Mouse (Mus musculus): ENCODE measurements around the gene Slc9b2. TPM values are rescaled to one million over a fixed set of nuclear protein-coding genes. Genes with fewer than 3 reads are reported as not detected.
A peak's percentile ranks its signal among the peaks of the same experiment; 100 is the strongest.

Slc9b2 gene
- 2.5 and 3.6 TPM in 2 replicates for polyA plus RNA-seq (2012; rRNA removed)

DNA sequence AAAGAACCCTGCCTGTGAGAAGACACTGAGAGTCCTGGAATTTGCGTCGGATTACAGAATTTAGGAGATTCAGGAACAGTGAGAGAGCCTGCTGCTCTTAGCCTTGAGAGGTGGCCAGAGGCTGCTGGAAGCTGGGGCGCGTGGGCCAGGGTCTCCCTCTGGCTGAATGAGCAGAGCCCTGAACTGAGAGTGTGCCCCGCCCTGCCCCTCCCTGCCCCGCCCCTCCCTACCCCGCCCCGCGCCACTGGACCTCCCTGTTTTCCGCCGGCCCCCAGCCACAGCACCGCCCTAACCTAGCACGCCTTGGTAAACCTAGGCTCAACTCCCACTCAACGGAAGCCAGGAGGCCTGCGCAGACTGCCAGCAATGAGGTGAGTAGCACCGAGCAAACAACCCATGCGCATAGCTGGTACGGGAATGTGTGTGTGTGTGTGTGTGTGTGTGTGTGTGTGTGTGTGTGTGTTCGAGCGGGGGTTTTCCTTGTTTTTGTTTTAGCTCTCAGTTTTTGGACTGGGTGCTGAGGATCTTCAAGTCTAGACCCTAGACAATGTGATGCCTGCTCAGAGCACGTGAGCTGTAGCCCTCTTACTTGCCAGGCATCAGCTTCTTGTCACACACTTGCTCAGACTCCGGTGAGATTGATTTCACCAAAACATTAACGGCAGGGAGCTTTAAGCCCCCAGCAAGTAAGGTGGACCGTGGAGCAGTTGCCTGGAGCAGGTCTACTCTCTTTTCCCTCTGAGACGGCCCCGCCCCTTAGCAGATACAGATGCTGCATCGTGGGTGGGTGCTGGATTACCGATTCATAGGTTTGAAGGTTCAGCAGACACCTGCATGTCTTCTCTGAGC is at the start of gene Slc9b2:
Gene Slc9b2 (plus strand): TSS at position 290 of the 849 bp plus-strand sequence.
- DNase-seq (ENCODE audit: extremely low spot score in 1 of 2, low spot score in 1 of 2), result no peak

DNA sequence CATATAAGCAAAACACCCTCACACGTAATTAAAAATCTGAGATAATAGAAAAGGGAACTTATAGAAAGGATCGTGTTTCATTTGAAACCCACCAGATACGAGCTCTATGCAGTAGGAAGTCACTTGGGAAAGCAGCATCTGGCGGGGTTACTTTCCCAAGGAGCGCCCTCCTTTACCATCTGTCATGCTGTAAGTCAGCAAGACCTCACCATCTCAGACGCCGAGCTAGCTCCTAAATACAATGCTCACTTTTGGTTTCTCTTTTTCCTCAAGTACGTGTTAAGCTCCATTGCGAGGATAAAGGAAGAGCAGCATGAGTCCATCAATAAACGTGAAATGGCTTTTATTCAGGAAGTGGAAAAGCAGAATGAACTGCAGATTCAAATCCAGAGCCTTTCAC is 48.6 kb upstream of the Slc9b2 start:
- DNase-seq (ENCODE audit: extremely low spot score in 1 of 2, low spot score in 1 of 2), result peak in 1 of 2 experiments; percentile 9

DNA sequence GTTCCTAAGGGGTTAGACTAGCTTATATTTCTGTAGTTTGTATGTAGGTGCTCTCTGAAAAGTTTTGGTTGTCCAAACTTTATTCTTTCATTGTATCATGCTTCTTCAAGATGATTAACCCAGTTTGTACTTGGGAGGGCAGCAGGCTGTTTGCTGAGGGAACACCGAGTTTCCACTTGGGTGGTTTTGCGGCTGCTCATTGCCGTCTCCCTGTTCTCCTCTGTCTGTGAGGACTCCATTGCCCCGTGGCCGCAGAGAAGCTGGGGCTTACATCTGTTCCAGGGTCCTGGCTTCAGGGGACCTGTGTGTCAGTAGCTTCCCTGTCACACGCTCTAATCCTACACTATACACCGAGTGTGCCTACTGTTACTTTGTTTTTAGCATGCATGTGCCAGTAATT is 47.3 kb upstream of the Slc9b2 start:
- DNase-seq (ENCODE audit: extremely low spot score in 1 of 2, low spot score in 1 of 2), result no peak

- DNase-seq (ENCODE audit: extremely low spot score in 1 of 2, low spot score in 1 of 2), result no peak
Measured at GRCm38 (mm10) chr3:135268616-135269015, 38.9 kb upstream of the Slc9b2 start.

DNA sequence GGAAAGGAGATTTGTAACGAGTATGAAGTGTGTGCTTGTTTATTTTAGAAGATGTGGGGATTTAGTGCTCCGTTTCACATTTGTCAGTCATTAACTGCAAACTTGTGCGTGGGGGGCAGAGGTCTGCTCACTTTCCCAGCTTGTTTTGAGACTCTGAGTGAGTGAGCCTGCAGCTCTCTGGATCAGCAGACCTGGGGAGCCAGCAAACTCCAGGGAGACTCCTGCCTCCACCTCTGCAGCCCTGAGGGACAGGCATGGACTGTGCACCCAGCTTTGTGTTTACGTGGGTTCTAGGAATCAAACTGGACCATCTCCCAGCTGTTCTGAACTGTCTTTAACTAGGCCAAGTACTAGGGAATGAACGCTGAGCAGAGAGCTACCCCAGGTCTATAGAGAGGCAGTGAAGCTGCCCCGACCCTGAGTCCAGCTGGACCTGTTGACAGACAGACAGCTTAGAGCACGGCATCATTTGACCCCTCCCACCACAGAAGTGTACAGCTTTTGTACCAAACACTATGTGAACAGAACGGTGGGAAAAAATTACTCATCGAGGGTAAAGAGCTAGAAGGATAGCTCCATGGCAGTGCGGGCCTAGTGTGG is 38.0 kb upstream of the Slc9b2 start:
- DNase-seq (ENCODE audit: extremely low spot score in 1 of 2, low spot score in 1 of 2), result no peak

DNA sequence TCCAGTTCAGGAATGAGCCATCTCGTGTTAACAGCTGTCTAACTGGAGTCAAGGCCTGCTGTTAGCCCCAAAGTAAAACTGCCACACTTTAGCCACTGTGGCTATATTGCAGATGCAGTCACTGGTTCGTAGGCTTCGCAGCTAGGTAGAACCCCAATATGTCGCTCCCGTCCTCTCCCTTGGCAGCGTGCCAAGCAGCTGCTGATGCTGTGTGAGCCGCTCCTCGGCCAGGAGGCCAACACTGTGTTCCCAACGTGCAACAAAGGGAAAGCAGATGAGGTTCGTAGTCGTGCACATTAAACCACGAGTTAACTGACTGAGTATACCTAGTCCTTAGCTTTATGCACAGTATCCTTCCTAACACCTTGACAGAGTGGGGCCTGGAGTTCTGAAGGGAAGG is 34.9 kb upstream of the Slc9b2 start:
- no peak for DNase-seq (ENCODE audit: extremely low spot score in 1 of 2, low spot score in 1 of 2)

- no peak for DNase-seq (ENCODE audit: extremely low spot score in 1 of 2, low spot score in 1 of 2)
Measured at GRCm38 (mm10) chr3:135273047-135273446, 34.5 kb upstream of the Slc9b2 start.

GRCm38 (mm10) chr3:135280160-135280559 is 27.3 kb upstream of the Slc9b2 start:
- DNase-seq (ENCODE audit: extremely low spot score in 1 of 2, low spot score in 1 of 2), result no peak

GRCm38 (mm10) chr3:135280669-135281415 is 26.7 kb upstream of the Slc9b2 start, which contains the start of gene Bdh2:
Bdh2 (plus strand) TSS chr3:135281221.
- DNase-seq (ENCODE audit: extremely low spot score in 1 of 2, low spot score in 1 of 2), result peak; percentile 58 to 89

DNA sequence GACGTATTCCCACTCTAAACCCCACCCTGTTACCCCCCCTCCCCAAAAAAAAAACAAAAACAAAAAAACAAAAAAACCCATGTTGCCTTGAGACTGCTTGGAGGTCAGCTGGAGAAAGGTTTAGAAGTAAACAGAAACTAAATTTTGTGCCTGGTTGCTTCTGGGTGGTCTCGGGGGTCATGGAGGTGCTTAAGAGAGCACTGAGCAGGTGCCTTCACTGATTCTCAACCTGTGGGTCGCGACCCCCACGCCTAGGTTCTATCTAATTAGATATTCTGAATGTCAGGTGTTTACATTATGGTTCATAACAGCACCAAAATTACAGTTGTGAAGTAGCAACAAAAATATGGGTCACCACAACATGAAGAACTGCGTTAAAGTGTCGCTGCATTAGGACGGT is 25.8 kb upstream of the Slc9b2 start:
- DNase-seq (ENCODE audit: extremely low spot score in 1 of 2, low spot score in 1 of 2), result no peak

DNA sequence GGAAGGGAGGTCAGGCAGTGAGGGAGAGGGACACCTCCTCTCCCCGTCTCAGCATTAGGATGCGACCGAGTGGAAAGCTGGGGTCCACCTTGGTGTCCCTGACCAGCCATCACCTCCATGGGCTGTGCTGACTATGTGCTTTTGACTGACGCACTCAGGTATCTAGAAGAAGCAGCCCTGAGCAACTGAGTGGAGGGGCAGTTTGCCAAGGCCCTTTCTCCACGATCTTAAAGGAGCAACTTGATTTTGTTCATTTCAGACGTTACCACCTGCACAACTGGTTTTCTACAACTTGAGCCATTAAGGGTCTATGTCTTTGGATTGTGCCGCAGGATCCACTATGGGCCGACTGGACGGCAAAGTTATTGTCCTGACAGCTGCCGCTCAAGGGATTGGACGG is 22.2 kb upstream of the Slc9b2 start:
- no peak for DNase-seq (ENCODE audit: extremely low spot score in 1 of 2, low spot score in 1 of 2)

GRCm38 (mm10) chr3:135285807-135286206 is 21.7 kb upstream of the Slc9b2 start:
- no peak for DNase-seq (ENCODE audit: extremely low spot score in 1 of 2, low spot score in 1 of 2)

- no peak for DNase-seq (ENCODE audit: extremely low spot score in 1 of 2, low spot score in 1 of 2)
Measured at GRCm38 (mm10) chr3:135288138-135288750, 19.3 kb upstream of the Slc9b2 start.

DNA sequence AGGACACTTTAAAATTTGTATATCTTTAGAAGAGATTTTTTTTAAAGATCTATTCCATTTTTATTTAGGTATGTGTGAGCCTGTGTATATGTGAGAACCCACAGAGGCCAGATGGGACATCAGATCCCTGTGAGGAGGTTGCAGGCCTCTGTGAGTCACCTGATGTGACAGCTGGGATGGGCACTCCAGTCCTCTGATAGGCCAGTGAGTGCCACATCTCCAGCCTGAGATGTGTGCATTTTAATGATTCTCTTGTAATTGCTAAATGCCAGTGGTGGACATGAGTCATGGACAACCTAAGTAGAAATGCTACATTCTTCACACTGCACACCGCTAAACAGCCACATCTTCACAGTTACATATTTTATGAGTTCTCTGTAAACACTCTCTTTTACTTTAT is 18.4 kb upstream of the Slc9b2 start:
- no peak for DNase-seq (ENCODE audit: extremely low spot score in 1 of 2, low spot score in 1 of 2)

- peak; percentile 28 to 70 for DNase-seq (ENCODE audit: extremely low spot score in 1 of 2, low spot score in 1 of 2)
Measured at GRCm38 (mm10) chr3:135290249-135290894, 17.1 kb upstream of the Slc9b2 start.

DNA sequence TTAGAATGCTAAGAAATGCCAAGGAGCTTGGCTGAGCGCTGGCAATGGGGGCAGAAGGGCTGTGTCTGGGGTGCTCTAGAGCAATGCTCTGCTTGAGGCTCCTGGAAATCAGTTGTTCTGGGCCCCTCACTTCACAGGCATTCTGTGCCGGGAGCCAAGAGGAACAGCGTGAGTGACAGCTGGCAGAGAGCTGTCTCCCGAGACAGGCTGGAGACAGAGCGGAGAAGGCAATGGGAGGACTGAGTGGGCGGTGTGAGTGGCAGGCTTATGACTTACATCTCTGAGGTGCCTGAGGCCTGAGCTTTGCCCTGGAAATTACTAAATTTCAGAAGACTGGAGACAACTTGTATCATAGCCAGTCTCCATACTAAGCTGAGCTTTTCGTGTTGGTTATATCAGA is 13.8 kb upstream of the Slc9b2 start:
- no peak for DNase-seq (ENCODE audit: extremely low spot score in 1 of 2, low spot score in 1 of 2)

GRCm38 (mm10) chr3:135295559-135295958 is 11.9 kb upstream of the Slc9b2 start:
- DNase-seq (ENCODE audit: extremely low spot score in 1 of 2, low spot score in 1 of 2), result no peak

DNA sequence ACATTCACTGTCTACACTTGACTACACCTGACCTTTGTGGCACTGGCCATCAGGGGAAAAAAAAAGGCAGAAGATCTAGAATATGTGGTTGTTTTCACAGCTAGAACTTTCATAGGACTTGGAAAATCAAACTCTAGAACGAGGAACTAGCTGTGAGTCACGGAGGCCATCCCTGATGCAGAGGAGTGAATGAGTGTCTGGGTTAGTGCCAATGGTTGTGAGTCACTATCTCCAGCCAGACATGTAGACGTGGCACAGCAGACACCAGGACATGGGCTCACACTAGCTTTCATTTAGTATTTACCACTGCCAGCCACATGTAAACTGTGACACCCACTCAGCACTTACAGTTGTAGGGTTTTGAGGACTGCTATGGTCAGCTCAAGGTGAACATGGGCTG is 8.9 kb upstream of the Slc9b2 start:
- peak; percentile 24 to 71 for DNase-seq (ENCODE audit: extremely low spot score in 1 of 2, low spot score in 1 of 2)

DNA sequence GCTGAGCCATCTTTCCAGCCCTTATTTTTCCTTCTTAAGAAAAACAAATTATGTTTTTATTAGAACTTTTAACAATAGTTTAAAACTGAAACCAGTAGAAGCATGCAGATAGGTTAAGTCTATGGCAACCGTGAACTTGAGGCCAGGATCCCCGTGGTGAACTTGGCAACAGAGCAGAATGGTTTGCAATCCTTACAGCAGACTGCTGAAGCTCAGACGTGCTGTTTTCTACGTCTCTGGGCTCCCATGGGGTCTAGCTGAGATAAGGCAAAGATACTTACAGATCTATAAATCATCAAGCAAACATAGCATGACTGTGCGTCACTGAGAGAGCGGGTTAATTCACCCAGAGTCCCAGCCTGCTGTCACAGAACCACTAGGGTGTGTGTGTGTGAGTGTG is 7.4 kb upstream of the Slc9b2 start:
- no peak for DNase-seq (ENCODE audit: extremely low spot score in 1 of 2, low spot score in 1 of 2)

- no peak for DNase-seq (ENCODE audit: extremely low spot score in 1 of 2, low spot score in 1 of 2)
Measured at GRCm38 (mm10) chr3:135304060-135304459, 3.4 kb upstream of the Slc9b2 start.
